Mouse (Mus musculus) neural tube, embryonic 11.5 days (tissue): ENCODE measurements around the gene Pomt1. TPM values are rescaled to one million over a fixed set of nuclear protein-coding genes. Genes with fewer than 3 reads are reported as not detected.
A peak's percentile ranks its signal among the peaks of the same experiment; 100 is the strongest.
"Not testable (repeated sequence)": the region's sequence is repeated elsewhere in the genome, so short reads cannot be mapped to it uniquely, and the experiment has no call there.

Experiments used
- ATAC-seq: fragments of 200-750 bp; cut with Nextera tagmentation; 2 replicates; pipeline ENCODE4 v1.8.0; 2017; ENCODE audit warnings: moderate number of reproducible peaks, mild to moderate bottlenecking, moderate TSS enrichment, moderate library complexity; ENCODE audit not compliant: insufficient read depth, low FRiP score, low TSS enrichment
- DNase-seq: peaks from one replicate; pipeline ENCODE4 v3.0.0-alpha.2; 2015; ENCODE audit warnings: low spot score
- H3K27ac ChIP-seq: fragments of 300-500 bp; sonication (generic); 2 replicates; pipeline ENCODE4 v1.5.1; 2014; ENCODE audit warnings: low read depth, mild to moderate bottlenecking, low read length
- H3K27me3 ChIP-seq: fragments of 300-500 bp; sonication (generic); 2 replicates; pipeline ENCODE4 v1.6.1; 2014; ENCODE audit warnings: mild to moderate bottlenecking, low read length, mixed read lengths; ENCODE audit not compliant: control insufficient read depth, insufficient read depth
- H3K36me3 ChIP-seq: fragments of 300-500 bp; sonication (generic); 2 replicates; pipeline ENCODE4 v1.6.1; 2014; ENCODE audit warnings: mild to moderate bottlenecking, low read length, moderate library complexity, mixed read lengths; ENCODE audit not compliant: control insufficient read depth, insufficient read depth
- H3K4me1 ChIP-seq: fragments of 300-500 bp; sonication (generic); 2 replicates; pipeline ENCODE4 v1.6.1; 2014; ENCODE audit warnings: low read length, mixed read lengths; ENCODE audit not compliant: control insufficient read depth, insufficient read depth
- H3K4me2 ChIP-seq: fragments of 300-500 bp; sonication (generic); 2 replicates; pipeline ENCODE4 v1.6.1; 2014; ENCODE audit warnings: low read depth, mild to moderate bottlenecking, moderate library complexity
- H3K4me3 ChIP-seq: fragments of 300-500 bp; sonication (generic); 2 replicates; pipeline ENCODE4 v1.5.1; 2014; ENCODE audit warnings: low read depth, low read length
- H3K9ac ChIP-seq: fragments of 300-500 bp; sonication (generic); 2 replicates; pipeline ENCODE4 v1.6.1; 2014; ENCODE audit warnings: mild to moderate bottlenecking, low read length
- H3K9me3 ChIP-seq: fragments of 300-500 bp; sonication (generic); 2 replicates; pipeline ENCODE4 v1.6.1; 2016; ENCODE audit warnings: low read length; ENCODE audit not compliant: control insufficient read depth
- WGBS: fragments of 180-500 bp; shearing (Covaris S2); extraction: QIAGEN DNeasy Blood & Tissue Kit; methylation state at CpG from one replicate; pipeline ENCODE4 v1.1.7; 2014; 5-methylcytosine and 5-hydroxymethylcytosine counted together
- polyA plus RNA-seq: library from polyadenylated mRNA; unstranded; fragments of >200 nt; fragmentation: Nextera tagmentation; extraction: Ambion mirVana; gene quantifications from 2 replicates; pipeline ENCODE4 v1.2.1, GENCODE M21; 2014

The Pomt1 gene
- polyA plus RNA-seq, 1 experiment from 2014 or later: 20.7 TPM

DNA sequence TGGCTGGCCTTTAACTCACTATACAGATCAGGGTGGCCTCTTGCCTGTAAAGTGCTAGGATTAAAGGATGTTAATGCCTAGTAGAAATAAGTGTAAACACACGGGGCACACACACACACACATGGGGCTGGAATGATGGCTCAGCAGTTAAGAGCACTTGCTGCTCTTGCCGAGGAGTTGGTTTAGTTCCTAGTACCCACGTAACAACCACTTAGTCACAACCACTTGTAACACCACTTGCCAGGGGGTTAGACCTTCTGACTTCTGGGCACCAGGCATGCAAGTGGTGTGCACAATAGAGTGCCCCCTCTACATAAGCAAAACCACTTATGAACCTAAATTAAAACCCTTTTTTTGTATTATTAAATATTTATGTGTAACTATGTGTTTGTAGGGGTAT lies 47.6 kb downstream of the Pomt1 start:
- H3K9ac ChIP-seq: no peak overlapping the region
- no peak for DNase-seq
- H3K4me3 ChIP-seq: no peak overlapping the region
- no peak for ATAC-seq
- H3K27me3 ChIP-seq: no peaks in the 10 kb centered on the region
- 91% methylated on average over 3 of the region's 3 CpGs for WGBS
- no peaks in the 10 kb centered on the region for H3K9me3 ChIP-seq
- H3K36me3 ChIP-seq: peaks cover 17% of the 10 kb centered on the region
- no peak overlapping the region for H3K4me2 ChIP-seq
- H3K4me1 ChIP-seq: peaks cover 13% of the 10 kb centered on the region; the same call in 1 of the 2 replicates
- H3K27ac ChIP-seq: no peak overlapping the region

DNA sequence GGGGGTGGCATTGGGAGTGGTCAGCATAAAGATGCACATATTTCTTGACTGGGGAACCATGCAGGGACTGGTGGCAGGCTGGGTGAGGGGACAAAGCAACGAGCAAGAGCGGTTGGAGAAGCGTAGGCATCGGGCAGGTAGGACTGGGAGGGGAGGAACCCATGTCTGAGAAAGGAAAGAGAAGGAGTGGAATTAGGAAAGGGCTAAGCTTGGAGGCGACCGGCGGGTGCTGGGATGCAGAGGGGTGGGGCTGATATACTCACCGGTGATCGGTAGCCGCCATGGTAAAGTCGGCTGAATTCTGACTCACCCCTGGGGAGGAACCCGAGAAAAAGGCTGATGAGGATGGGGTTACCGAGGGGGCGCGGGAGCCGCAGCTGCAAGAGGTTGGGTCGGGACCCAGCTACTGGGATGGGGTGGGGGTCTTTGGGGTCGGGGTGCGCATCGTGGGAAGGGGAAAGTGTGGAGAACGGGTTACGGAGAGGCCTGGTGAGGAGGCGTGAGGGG lies 51.0 kb downstream of the Pomt1 start, which contains the start of gene Golga2:
Golga2 (plus strand) TSS at position 51 of the 507 bp plus-strand sequence.
- peaks cover 18% of the 10 kb centered on the region; the same call in 1 of the 2 replicates for H3K4me1 ChIP-seq
- peaks cover 4% of the 10 kb centered on the region for H3K36me3 ChIP-seq
- H3K27me3 ChIP-seq: no peaks in the 10 kb centered on the region
- no peaks in the 10 kb centered on the region for H3K9me3 ChIP-seq
- H3K27ac ChIP-seq: no peak within 1 kb of the TSS
- peak within 1 kb of the TSS; percentile 92 for H3K4me3 ChIP-seq
- DNase-seq: no peak
- peak within 1 kb of the TSS; percentile 94 for H3K4me2 ChIP-seq
- peak; percentile 49 for ATAC-seq
- H3K9ac ChIP-seq: peak within 1 kb of the TSS; percentile 88
- WGBS: under 1% methylated on average over 23 of the region's 23 CpGs

DNA sequence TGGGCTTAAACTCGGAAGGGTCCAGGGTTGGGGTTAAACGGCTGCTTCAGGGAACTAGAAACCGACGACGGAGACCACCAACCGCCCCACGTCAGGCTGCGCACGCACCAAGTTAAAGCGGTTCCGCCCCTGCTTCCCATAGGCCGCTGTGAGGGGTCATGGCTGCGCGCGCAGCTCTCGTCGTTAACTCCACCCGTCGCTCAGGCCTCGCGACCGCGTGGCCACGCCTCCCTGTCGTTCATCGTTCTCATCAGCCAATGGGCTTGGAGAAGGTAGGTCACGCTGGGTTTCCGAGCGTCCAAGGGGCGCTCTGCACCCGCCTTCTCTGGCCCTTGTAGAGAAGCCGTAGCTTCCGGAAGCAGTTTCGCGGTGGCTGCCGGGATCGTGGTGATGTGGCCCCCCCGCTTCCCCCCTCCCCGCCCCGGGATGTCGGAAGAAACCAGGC lies 51.6 kb downstream of the Pomt1 start, which contains the start of gene Swi5:
Swi5 (minus strand) TSS at position 153 of the 445 bp plus-strand sequence.
- peak; percentile 99 for ATAC-seq
- H3K27ac ChIP-seq: no peak within 1 kb of the TSS
- peak within 1 kb of the TSS; percentile 92 for H3K4me3 ChIP-seq
- H3K27me3 ChIP-seq: no peaks in the 10 kb centered on the region
- peaks cover 4% of the 10 kb centered on the region for H3K36me3 ChIP-seq
- 0% methylated on average over 36 of the region's 41 CpGs for WGBS
- DNase-seq: peak; percentile 100
- peak within 1 kb of the TSS; percentile 94 for H3K4me2 ChIP-seq
- H3K9me3 ChIP-seq: no peaks in the 10 kb centered on the region
- H3K9ac ChIP-seq: peak within 1 kb of the TSS; percentile 88
- peaks cover 18% of the 10 kb centered on the region; the same call in 1 of the 2 replicates for H3K4me1 ChIP-seq

DNA sequence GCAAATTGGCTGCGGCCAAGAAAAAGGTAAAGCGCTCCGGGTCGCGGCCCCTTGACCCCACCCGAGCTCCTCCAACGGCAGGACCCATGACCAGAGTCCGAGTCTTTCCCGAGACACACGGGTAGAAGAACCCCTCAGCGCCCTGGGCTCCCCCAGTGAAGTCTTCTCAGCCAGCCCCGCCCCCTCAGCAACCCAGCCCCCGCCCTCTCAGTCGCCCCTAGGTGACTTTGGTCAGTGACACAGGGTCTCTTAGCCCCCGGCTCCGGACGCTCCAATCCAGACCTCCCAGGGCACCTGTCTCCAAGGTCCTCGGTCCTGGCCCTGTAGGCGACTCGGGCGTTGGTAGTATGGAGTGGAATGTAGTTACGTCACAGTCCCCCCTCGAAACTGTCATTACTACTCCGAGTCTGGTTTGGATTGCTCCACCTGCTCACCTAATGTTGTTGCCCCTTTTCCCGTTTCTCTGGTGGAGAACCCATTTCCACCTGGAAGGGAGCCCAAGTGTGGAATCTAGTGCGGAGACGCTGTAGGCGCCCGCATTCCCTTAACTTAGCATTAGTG lies 52.1 kb downstream of the Pomt1 start:
- Histone ChIP-seq H3K36me3 (peaks cover 4% of the 10 kb centered on the region), H3K4me1 (peaks cover 18% of the 10 kb centered on the region; the same call in 1 of the 2 replicates), H3K9ac (peak overlapping the region; percentile 71), H3K4me3 (peak overlapping the region; percentile 92), H3K4me2 (peak overlapping the region; percentile 50), H3K27me3 (no peaks in the 10 kb centered on the region), H3K27ac (no peak overlapping the region), H3K9me3 (no peaks in the 10 kb centered on the region)
- peak; percentile 68 for ATAC-seq
- WGBS: 2% methylated on average over 29 of the region's 29 CpGs
- no peak for DNase-seq

DNA sequence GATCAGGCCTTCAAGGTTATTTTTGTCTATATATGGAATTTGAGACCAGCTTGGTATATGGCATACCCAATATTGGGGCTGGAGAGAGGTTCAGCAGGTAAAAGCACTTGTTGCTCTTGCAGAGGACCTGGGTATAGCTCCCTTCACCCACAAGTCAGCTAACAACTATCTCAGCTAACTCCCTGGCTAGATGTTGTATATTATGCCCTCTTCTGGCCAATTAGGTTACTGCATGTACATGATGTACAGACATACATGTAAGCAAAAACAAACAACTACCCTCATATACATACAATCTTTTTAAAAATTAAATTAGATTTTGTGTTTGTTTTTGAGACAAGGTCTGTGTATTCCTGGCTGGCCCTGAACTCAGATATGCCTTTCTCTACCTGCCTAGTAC lies 53.2 kb downstream of the Pomt1 start:
- ATAC-seq: no peak
- Histone ChIP-seq H3K9ac (no peak overlapping the region), H3K4me2 (no peak overlapping the region), H3K9me3 (no peaks in the 10 kb centered on the region), H3K36me3 (peaks cover 4% of the 10 kb centered on the region), H3K27ac (no peak overlapping the region), H3K4me3 (no peak overlapping the region), H3K27me3 (no peaks in the 10 kb centered on the region), H3K4me1 (peaks cover 18% of the 10 kb centered on the region; the same call in 1 of the 2 replicates)
- no peak for DNase-seq

DNA sequence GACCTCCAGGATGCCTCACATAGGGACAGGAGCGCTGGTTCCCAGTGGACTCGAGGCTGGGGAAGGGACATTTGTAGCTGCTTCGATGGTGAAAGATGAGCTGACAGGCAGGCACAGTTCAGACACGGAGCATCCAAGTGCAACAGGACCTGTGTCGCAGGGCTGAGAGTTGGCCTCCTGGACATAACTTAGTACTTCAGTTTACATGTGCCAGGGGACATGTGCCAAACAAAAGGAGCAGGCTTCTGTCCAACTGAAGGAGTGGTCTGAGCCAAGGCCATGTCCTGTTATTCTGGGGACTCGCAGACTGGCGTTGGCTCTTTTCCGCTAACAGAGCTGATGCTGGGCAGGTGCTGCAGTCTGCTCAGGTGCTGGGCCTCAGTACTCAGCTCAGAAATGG lies 58.0 kb downstream of the Pomt1 start:
- Histone ChIP-seq H3K9me3 (no peaks in the 10 kb centered on the region), H3K27ac (no peak overlapping the region), H3K9ac (no peak overlapping the region), H3K36me3 (peaks cover 8% of the 10 kb centered on the region), H3K27me3 (no peaks in the 10 kb centered on the region), H3K4me1 (0 out of 2 replicates have a peak, but pooled peaks cover 1% of the 10 kb centered on the region), H3K4me3 (no peak overlapping the region), H3K4me2 (no peak overlapping the region)
- ATAC-seq (no peak), DNase-seq (no peak)
- WGBS: 90% methylated on average over 8 of the region's 8 CpGs

DNA sequence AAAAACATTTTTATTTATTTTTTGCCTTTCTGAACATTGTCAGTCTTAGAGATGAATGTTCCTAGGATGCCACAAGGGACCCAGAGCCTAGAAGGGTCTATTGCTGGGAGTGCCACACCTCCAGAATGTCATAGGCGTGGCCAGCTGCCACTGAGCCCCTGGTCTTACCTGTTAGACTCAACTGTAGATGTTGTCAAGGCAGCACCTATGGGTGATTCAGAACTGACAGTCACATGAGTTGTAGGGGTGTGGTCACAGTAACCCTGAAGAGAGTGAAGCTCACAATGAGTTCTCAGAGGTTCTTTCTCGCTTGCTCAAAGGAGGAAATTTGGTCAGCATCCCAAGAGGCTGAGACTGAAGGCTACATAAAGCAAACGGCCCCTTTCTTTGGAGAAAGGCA lies 58.9 kb downstream of the Pomt1 start:
- Histone ChIP-seq H3K27me3 (no peaks in the 10 kb centered on the region), H3K9me3 (no peaks in the 10 kb centered on the region), H3K4me1 (no peaks in the 10 kb centered on the region), H3K4me2 (no peak overlapping the region), H3K27ac (no peak overlapping the region), H3K36me3 (peaks cover 11% of the 10 kb centered on the region), H3K9ac (no peak overlapping the region), H3K4me3 (no peak overlapping the region)
- DNase-seq: no peak
- no peak for ATAC-seq
- 87% methylated on average over 3 of the region's 3 CpGs for WGBS

DNA sequence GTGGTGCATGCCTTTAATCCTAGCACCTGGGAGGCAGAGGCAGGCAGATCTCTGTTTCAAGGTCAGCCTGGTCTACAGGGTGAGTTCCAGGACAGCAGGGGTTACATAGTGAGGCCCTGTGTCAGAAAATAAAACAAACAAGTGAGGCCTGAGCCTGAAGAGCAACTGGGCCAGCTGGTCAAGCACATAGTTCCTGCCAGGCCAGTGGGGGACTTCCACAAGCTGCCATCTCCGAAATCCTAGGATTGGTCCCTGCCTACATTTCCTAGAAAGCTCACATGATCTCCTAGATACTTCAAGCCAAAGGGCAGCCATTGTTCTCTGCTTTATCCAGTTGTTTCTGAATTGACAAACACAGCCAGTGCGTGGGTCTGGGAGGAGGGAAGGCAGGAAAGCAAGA lies 59.5 kb downstream of the Pomt1 start:
- 100% methylated on average over 2 of the region's 2 CpGs for WGBS
- DNase-seq: not testable (repeated sequence)

DNA sequence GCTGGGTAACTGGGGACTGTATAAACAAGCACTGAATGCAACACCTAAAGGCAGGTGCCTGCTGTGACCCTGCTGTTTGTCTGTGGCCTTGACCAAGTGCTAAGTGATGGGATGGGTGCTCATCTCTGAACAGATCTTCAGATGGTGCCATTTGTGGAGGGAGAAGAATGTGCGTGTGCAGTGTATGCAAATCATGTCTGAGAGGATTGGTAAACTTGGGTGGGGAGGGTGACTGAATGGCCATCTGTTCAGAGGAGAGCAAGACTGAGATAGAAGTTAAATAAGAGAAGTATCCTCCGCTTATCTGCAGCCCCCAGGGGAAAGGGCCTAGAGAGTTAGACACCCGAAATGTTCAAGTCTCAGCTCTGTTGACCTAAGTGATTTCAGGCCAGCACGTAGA lies 63.1 kb downstream of the Pomt1 start:
- no peak for ATAC-seq
- 96% methylated on average over 4 of the region's 4 CpGs for WGBS

More for the DNA sequence above, 59.5 kb downstream of the Pomt1 start:
- H3K4me1 ChIP-seq, H3K27ac ChIP-seq, H3K9ac ChIP-seq, ATAC-seq, H3K9me3 ChIP-seq, H3K27me3 ChIP-seq, H3K4me2 ChIP-seq, H3K4me3 ChIP-seq: not testable (repeated sequence)
- peaks cover 11% of the 10 kb centered on the region for H3K36me3 ChIP-seq

More for the DNA sequence above, 63.1 kb downstream of the Pomt1 start:
- H3K9ac ChIP-seq: no peak overlapping the region
- no peak overlapping the region for H3K27ac ChIP-seq
- no peak overlapping the region for H3K4me3 ChIP-seq
- no peaks in the 10 kb centered on the region for H3K9me3 ChIP-seq
- no peak for DNase-seq
- no peaks in the 10 kb centered on the region for H3K27me3 ChIP-seq
- H3K36me3 ChIP-seq: peaks cover 20% of the 10 kb centered on the region
- no peak overlapping the region for H3K4me2 ChIP-seq
- no peaks in the 10 kb centered on the region for H3K4me1 ChIP-seq
